Mouse (Mus musculus) CH12.LX (cell line): Measurements from ENCODE around the gene Zfp414. TPM values are rescaled to one million over a fixed set of nuclear protein-coding genes. Genes with fewer than 3 reads are reported as not detected.

Experiments used
- DNase-seq: peaks from one replicate; pipeline ENCODE4 v3.0.0-alpha.2; 2013; ENCODE audit errors: extremely low read depth
- H3K27ac ChIP-seq: 2 replicates; pipeline ENCODE4 v1.5.1; 2012; ENCODE audit warnings: low read depth, mild to moderate bottlenecking, control low read depth, moderate library complexity; ENCODE audit not compliant: insufficient read depth
- H3K27me3 ChIP-seq: replicated peaks from 2 replicates; pipeline ENCODE3; 2012; ENCODE audit warnings: inconsistent platforms
- H3K36me3 ChIP-seq, 2 experiments: replicated peaks in 1 of 2; 2 replicates each; pipeline versions ENCODE3 to v1.6.1; 2012; ENCODE audit warnings: inconsistent platforms in 1 of 2, low read length in 1 of 2, mild to moderate bottlenecking in 1 of 2, mixed read lengths in 1 of 2, moderate library complexity in 1 of 2; ENCODE audit not compliant: control insufficient read depth in 1 of 2, insufficient read depth in 1 of 2
- H3K4me1 ChIP-seq, 2 experiments: 2 replicates each; pipeline ENCODE4 v1.6.1; 2012; ENCODE audit warnings: inconsistent platforms in 1 of 2, moderate library complexity in 1 of 2; ENCODE audit not compliant: insufficient read depth in 2 of 2, control insufficient read depth in 1 of 2
- H3K4me2 ChIP-seq: 2 replicates; pipeline ENCODE4 v1.6.1; 2012; ENCODE audit warnings: low read depth, mild to moderate bottlenecking, control low read depth; ENCODE audit not compliant: poor library complexity, insufficient read depth, severe bottlenecking
- H3K4me3 ChIP-seq, 3 experiments: fragments of 150-350 bp in 1 of 3; sonication (generic) in 1 of 3; replicated peaks in 1 of 3; 2 replicates each; pipeline versions ENCODE3 to v1.5.1; 2011 to 2012; ENCODE audit warnings: low read depth in 2 of 3, low read length in 2 of 3, mild to moderate bottlenecking in 2 of 3, moderate library complexity in 2 of 3, control low read depth in 1 of 3, improper control_type of control experiment in 1 of 3, inconsistent platforms in 1 of 3, mixed read lengths in 1 of 3; ENCODE audit not compliant: poor library complexity in 1 of 3
- H3K79me2 ChIP-seq: replicated peaks from 2 replicates; pipeline ENCODE4 v1.6.1; 2012; ENCODE audit warnings: mild to moderate bottlenecking, moderate library complexity; ENCODE audit not compliant: control insufficient read depth, poor library complexity, insufficient read depth, severe bottlenecking; ENCODE audit errors: extremely low read depth
- H3K9ac ChIP-seq: 2 replicates; pipeline ENCODE4 v1.6.1; 2012; ENCODE audit warnings: low read depth, mild to moderate bottlenecking, control low read depth, moderate library complexity; ENCODE audit not compliant: insufficient read depth
- H3K9me3 ChIP-seq: replicated peaks from 2 replicates; pipeline ENCODE3; 2012; ENCODE audit warnings: low read length, inconsistent platforms, mixed read lengths
- BHLHE40 ChIP-seq: IDR thresholded peaks from 2 replicates; pipeline ENCODE4 v1.6.1; 2011; ENCODE audit warnings: mild to moderate bottlenecking, low read depth, low read length, improper control_type of control experiment
- CHD1 ChIP-seq: IDR thresholded peaks from 2 replicates; pipeline ENCODE4 v1.6.1; 2012; ENCODE audit warnings: low read depth, low read length, improper control_type of control experiment, inconsistent platforms
- CHD2 ChIP-seq: IDR thresholded peaks from 2 replicates; pipeline ENCODE4 v1.6.1; 2011; ENCODE audit warnings: low read length, improper control_type of control experiment
- E2F4 ChIP-seq: IDR thresholded peaks from 2 replicates; pipeline ENCODE4 v1.6.1; 2011; ENCODE audit warnings: low read depth, low read length, improper control_type of control experiment; ENCODE audit not compliant: insufficient replicate concordance
- ELF1 ChIP-seq: IDR thresholded peaks from 2 replicates; pipeline ENCODE4 v1.6.1; 2014; ENCODE audit warnings: low read depth, mild to moderate bottlenecking, inconsistent platforms, low read length, improper control_type of control experiment
- EP300 ChIP-seq: IDR thresholded peaks from 2 replicates; pipeline ENCODE4 v1.6.1; 2011; ENCODE audit warnings: low read length, improper control_type of control experiment
- ETS1 ChIP-seq: conservative IDR thresholded peaks from 2 replicates; pipeline ENCODE4 v1.6.1; 2012; ENCODE audit warnings: low read depth, mild to moderate bottlenecking, inconsistent platforms, low read length, improper control_type of control experiment, moderate library complexity
- GABPA ChIP-seq: IDR thresholded peaks from 2 replicates; pipeline ENCODE4 v1.6.1; 2012; ENCODE audit warnings: low read depth, low read length, improper control_type of control experiment, inconsistent platforms; ENCODE audit not compliant: insufficient replicate concordance
- HCFC1 ChIP-seq: IDR thresholded peaks from 2 replicates; pipeline ENCODE4 v1.6.1; 2012; ENCODE audit warnings: low read depth, mild to moderate bottlenecking, inconsistent platforms, low read length, improper control_type of control experiment
- IRF4 ChIP-seq: IDR thresholded peaks from 2 replicates; pipeline ENCODE4 v1.6.1; 2014; ENCODE audit warnings: low read depth, mild to moderate bottlenecking, inconsistent platforms, low read length, improper control_type of control experiment
- JUN ChIP-seq: IDR thresholded peaks from 2 replicates; pipeline ENCODE4 v1.6.1; 2011; ENCODE audit warnings: low read depth, mild to moderate bottlenecking, low read length, improper control_type of control experiment, moderate library complexity; ENCODE audit not compliant: insufficient read depth
- JUND ChIP-seq: conservative IDR thresholded peaks from 2 replicates; pipeline ENCODE4 v1.6.1; 2011; ENCODE audit warnings: low read depth, low read length, improper control_type of control experiment
- KAT2A ChIP-seq: IDR thresholded peaks from 2 replicates; pipeline ENCODE4 v1.6.1; 2012; ENCODE audit warnings: low read length, improper control_type of control experiment, inconsistent platforms; ENCODE audit not compliant: insufficient replicate concordance
- MAFK ChIP-seq: IDR thresholded peaks from 2 replicates; pipeline ENCODE4 v1.6.1; 2011; ENCODE audit warnings: low read length, improper control_type of control experiment; ENCODE audit not compliant: insufficient replicate concordance
- MAX ChIP-seq: IDR thresholded peaks from 2 replicates; pipeline ENCODE4 v1.6.1; 2011; ENCODE audit warnings: low read length, improper control_type of control experiment
- MAZ ChIP-seq: IDR thresholded peaks from 2 replicates; pipeline ENCODE4 v1.6.1; 2012; ENCODE audit warnings: low read depth, mild to moderate bottlenecking, inconsistent platforms, low read length, improper control_type of control experiment, moderate library complexity
- MEF2A ChIP-seq: IDR thresholded peaks from 2 replicates; pipeline ENCODE4 v1.6.1; 2014; ENCODE audit warnings: low read depth, mild to moderate bottlenecking, inconsistent platforms, low read length, improper control_type of control experiment, borderline replicate concordance
- MXI1 ChIP-seq: IDR thresholded peaks from 2 replicates; pipeline ENCODE4 v1.6.1; 2011; ENCODE audit warnings: mild to moderate bottlenecking, low read depth, low read length, improper control_type of control experiment
- MYC ChIP-seq: IDR thresholded peaks from 2 replicates; pipeline ENCODE4 v1.6.1; 2011; ENCODE audit warnings: low read depth, mild to moderate bottlenecking, improper control_type of control experiment, low read length
- PAX5 ChIP-seq: IDR thresholded peaks from 2 replicates; pipeline ENCODE4 v1.6.1; 2012; ENCODE audit warnings: low read length, inconsistent platforms, mixed read lengths
- POLR2A ChIP-seq: IDR thresholded peaks from 2 replicates; pipeline ENCODE4 v1.6.1; 2011; ENCODE audit warnings: low read depth, mild to moderate bottlenecking, improper control_type of control experiment, low read length
- POLR2AphosphoS2 ChIP-seq: IDR thresholded peaks from 2 replicates; pipeline ENCODE4 v1.6.1; 2011; ENCODE audit warnings: low read depth, low read length, improper control_type of control experiment
- RAD21 ChIP-seq: IDR thresholded peaks from 2 replicates; pipeline ENCODE4 v1.6.1; 2011; ENCODE audit warnings: low read depth, mild to moderate bottlenecking, low read length, improper control_type of control experiment, moderate library complexity
- RCOR1 ChIP-seq: conservative IDR thresholded peaks from 2 replicates; pipeline ENCODE4 v1.6.1; 2012; ENCODE audit warnings: low read depth, mild to moderate bottlenecking, inconsistent platforms, low read length, improper control_type of control experiment
- SIN3A ChIP-seq: IDR thresholded peaks from 2 replicates; pipeline ENCODE4 v1.6.1; 2012; ENCODE audit warnings: low read length, improper control_type of control experiment, inconsistent platforms
- SMC3 ChIP-seq: IDR thresholded peaks from 2 replicates; pipeline ENCODE4 v1.6.1; 2011; ENCODE audit warnings: low read depth, low read length, improper control_type of control experiment
- TCF12 ChIP-seq: IDR thresholded peaks from 2 replicates; pipeline ENCODE4 v1.6.1; 2014; ENCODE audit warnings: low read depth, mild to moderate bottlenecking, inconsistent platforms, low read length, improper control_type of control experiment
- USF2 ChIP-seq: conservative IDR thresholded peaks from 2 replicates; pipeline ENCODE4 v1.6.1; 2011; ENCODE audit warnings: low read depth, low read length, improper control_type of control experiment
- ZKSCAN1 ChIP-seq: IDR thresholded peaks from 2 replicates; pipeline ENCODE4 v1.6.1; 2012; ENCODE audit warnings: low read depth, inconsistent platforms, low read length, improper control_type of control experiment, borderline replicate concordance
- dilution Hi-C: fragments of 300-500 bp; cut with MboI; formaldehyde crosslinking; loops from 2 replicates; pipeline ENCODE4 v1.14.3; 2020; ENCODE audit warnings: low sequenced_read_pairs; ENCODE audit not compliant: extremely low pct_unique_long_range_greater_than_20kb, extremely low pct_ligation_motif_present
- in situ Hi-C: fragments of 300-500 bp; cut with MboI; formaldehyde crosslinking; loops from 3 replicates; pipeline ENCODE4 v1.14.3; 2019; ENCODE audit warnings: low sequenced_read_pairs, low pct_ligation_motif_present, low pct_unique_long_range_greater_than_20kb, mixed read lengths
- polyA plus RNA-seq: library from polyadenylated mRNA; unstranded; fragments of >175 nt; gene quantifications from 2 replicates; pipeline ENCODE4 v1.2.1, GENCODE M21; 2012; ENCODE audit warnings: low read depth; ENCODE audit not compliant: insufficient read length
- total RNA-seq, 2 experiments: library from RNA; depleted of rRNA; stranded (reverse); fragments of 300-350 nt in 1 of 2; fragments of >200 nt in 1 of 2; gene quantifications; 2 replicates each; pipeline ENCODE4 v1.2.3; 2012 to 2014

The Zfp414 gene
- total and polyA plus RNA-seq, 3 experiments: 6.6 to 34.3 (median 9.9) TPM

- Histone ChIP-seq H3K4me1 (peaks cover 0 to 15% of the 10 kb centered on the region in 2 experiments; a peak in 1 of 4 replicates), H3K4me2 (no peak overlapping the region), H3K36me3 (peaks cover 34 to 82% of the 10 kb centered on the region in 2 experiments), H3K79me2 (peaks cover 71% of the 10 kb centered on the region), H3K9me3 (no peaks in the 10 kb centered on the region), H3K9ac (no peak overlapping the region), H3K27me3 (no peaks in the 10 kb centered on the region), H3K27ac (no peak overlapping the region), H3K4me3 (no peak overlapping the region)
- TF ChIP-seq JUND (no peak), TCF12 (no peak), MAX (no peak), MEF2A (no peak), RAD21 (no peak), MAZ (no peak)
- in situ Hi-C loops (no loop called here), dilution Hi-C loops (no loop called here)
- DNase-seq: no peak
Observed at GRCm38 (mm10) chr17:33669681-33670080, 40.8 kb downstream of the Zfp414 start.

DNA sequence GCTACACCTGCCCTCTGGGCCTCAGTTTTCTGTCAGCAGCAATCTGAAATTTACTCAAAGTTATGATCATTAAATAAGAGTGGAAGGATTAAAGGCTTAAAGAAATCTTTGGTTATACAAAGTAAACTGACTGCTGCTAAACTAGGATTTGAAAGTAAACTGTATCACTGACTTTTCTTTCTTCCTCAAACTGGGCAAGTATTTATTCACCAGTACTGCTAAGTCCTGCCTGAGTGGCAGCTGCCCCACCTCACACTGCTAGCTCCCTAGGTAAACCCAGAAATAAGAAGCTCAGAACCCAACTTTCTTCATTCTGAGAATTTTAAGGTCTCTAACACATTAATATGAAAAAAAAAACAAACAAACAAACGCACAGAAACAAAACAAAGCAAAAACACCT, 44.9 kb downstream of the Zfp414 start:
- peaks cover under 1 to 36% of the 10 kb centered on the region in 2 experiments; a peak in 3 of 4 replicates for H3K4me1 ChIP-seq
- dilution Hi-C loops (no loop called here), in situ Hi-C loops (no loop called here)

DNA sequence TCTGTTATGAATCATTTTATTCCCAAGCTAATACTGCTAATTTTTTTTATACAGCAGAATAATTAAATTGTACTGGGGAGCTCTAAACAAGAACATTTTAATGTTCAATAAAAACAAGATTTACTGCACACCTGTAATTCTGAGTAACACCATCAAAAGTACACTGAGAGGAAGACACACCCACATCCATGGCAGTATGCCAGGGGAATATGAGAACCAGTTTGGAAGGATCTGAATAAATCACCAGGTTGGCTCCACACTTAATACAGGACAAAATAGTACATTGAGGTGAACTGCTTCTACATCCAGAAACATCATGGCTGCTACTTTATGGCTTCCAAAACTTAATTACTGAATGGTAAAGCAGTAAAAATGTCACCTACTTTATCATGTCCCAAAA, 46.6 kb downstream of the Zfp414 start:
- H3K9me3 ChIP-seq: no peaks in the 10 kb centered on the region
- H3K4me2 ChIP-seq: no peak overlapping the region
- peaks cover 89% of the 10 kb centered on the region for H3K79me2 ChIP-seq
- dilution Hi-C loops (no loop called here), in situ Hi-C loops (no loop called here)
- no peak overlapping the region for H3K27ac ChIP-seq
- H3K4me1 ChIP-seq: peaks cover 2 to 52% of the 10 kb centered on the region in 2 experiments; a peak in 3 of 4 replicates
- H3K27me3 ChIP-seq: no peaks in the 10 kb centered on the region
- H3K36me3 ChIP-seq: peaks cover 21 to 63% of the 10 kb centered on the region in 2 experiments
- H3K4me3 ChIP-seq: no peak overlapping the region
- TF ChIP-seq MAX (no peak), CHD1 (no peak), IRF4 (no peak), PAX5 (no peak), ETS1 (no peak), RCOR1 (no peak), HCFC1 (no peak), SMC3 (no peak), MXI1 (no peak), BHLHE40 (no peak), EP300 (no peak), MYC (no peak), CHD2 (no peak), MEF2A (no peak), POLR2A (no peak), KAT2A (no peak), ELF1 (no peak)
- H3K9ac ChIP-seq: no peak overlapping the region
- no peak for DNase-seq

More for the DNA sequence above, 44.9 kb downstream of the Zfp414 start:
- H3K27me3 ChIP-seq: no peaks in the 10 kb centered on the region
- TF ChIP-seq ELF1 (no peak), MEF2A (no peak), SMC3 (no peak), SIN3A (no peak), KAT2A (no peak), JUN (no peak), ETS1 (no peak), MXI1 (no peak), MAFK (no peak), E2F4 (no peak), CHD1 (no peak), POLR2AphosphoS2 (no peak), USF2 (no peak), ZKSCAN1 (no peak), GABPA (no peak)
- TF ChIP-seq, all 38 proteins: peak for 0
- Histone ChIP-seq H3K4me3 (no peak overlapping the region), H3K9ac (no peak overlapping the region), H3K36me3 (peaks cover 26 to 74% of the 10 kb centered on the region in 2 experiments), H3K9me3 (no peaks in the 10 kb centered on the region), H3K27ac (no peak overlapping the region), H3K4me2 (no peak overlapping the region; the same call in 1 of the 2 replicates), H3K79me2 (peaks cover 93% of the 10 kb centered on the region)
- DNase-seq: no peak
